Mouse (Mus musculus): ENCODE measurements around the gene Apex2. TPM values are rescaled to one million over a fixed set of nuclear protein-coding genes. Genes with fewer than 3 reads are reported as not detected.

Gene Apex2
- polyA plus RNA-seq, 1 experiment from 2014 or later = 14.7 TPM

DNA sequence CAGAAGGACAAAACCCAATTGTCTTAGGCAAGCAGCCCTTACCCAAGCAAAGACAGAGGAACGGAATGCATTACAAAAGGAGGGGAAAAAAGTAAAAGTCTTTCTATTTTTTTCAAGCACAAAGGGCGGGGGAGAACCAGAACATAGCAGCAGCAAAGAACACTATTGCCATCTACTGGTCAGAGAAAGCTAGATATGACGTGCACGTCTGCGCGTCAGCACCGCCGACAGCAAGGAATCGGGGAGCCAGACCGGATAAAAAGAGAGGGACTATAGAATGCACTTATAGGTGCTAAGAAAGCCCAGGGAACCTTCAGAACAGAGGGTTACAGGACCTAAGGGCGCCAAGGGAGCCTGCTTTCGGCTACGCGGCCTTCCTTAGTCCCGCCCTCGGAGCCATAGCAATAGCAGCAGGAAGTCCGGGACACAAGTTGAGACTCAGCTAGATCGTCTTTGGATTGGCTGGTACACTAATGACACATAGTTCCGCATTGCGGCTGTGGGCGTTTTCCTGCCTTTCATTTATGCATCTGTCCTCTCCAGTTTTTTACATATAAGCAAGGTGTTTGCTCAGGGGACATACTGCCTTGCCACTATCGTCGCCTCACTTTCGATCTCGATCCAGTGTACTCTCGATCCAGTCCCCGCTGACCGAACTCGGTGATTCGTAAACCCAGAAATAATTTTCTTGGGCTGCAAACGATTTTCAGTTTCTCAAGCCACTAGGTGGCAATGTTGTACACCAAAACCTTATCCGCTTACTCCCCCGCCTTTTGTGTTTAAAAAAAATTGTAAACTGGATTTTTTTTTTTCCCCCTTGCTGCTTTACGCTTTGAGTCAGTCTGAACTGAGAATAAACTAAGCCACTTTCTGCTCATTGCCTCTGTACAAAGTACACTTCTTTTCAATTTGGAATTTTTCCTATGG is 111.6 kb downstream of the Apex2 start:
- Histone ChIP-seq H3K27me3 (replicated peaks) (no peaks in the 10 kb centered on the region), H3K9ac (peak overlapping the region; percentile 49), H3K4me3 (replicated peaks) (peak overlapping the region; percentile 48), H3K36me3 (no peaks in the 10 kb centered on the region), H3K27ac (peak overlapping the region; percentile 87), H3K4me2 (replicated peaks) (peak overlapping the region; percentile 33; the same call in 1 of the 2 replicates), H3K4me1 (replicated peaks) (no peaks in the 10 kb centered on the region), H3K9me3 (no peaks in the 10 kb centered on the region)
- under 1% methylated on average over 34 of the region's 34 CpGs for WGBS
- peak; percentile 99 for ATAC-seq

- no peak overlapping the region for H3K4me2 ChIP-seq (replicated peaks)
- no peaks in the 10 kb centered on the region for H3K4me1 ChIP-seq (replicated peaks)
- no peaks in the 10 kb centered on the region for H3K9me3 ChIP-seq
- 79% methylated on average over 1 of the region's 1 CpGs for WGBS
- H3K27ac ChIP-seq = no peak overlapping the region
- H3K4me3 ChIP-seq (replicated peaks) = no peak overlapping the region
- no peaks in the 10 kb centered on the region for H3K27me3 ChIP-seq (replicated peaks)
- H3K9ac ChIP-seq = no peak overlapping the region
- ATAC-seq = no peak
- no peaks in the 10 kb centered on the region for H3K36me3 ChIP-seq
Observed at GRCm38 (mm10) chrX:150471416-150471815, 118.3 kb downstream of the Apex2 start.

Other genes starting within 250 kb of the Apex2 start
- gene Tmem29, start 130.7 kb downstream of the Apex2 start, polyA plus RNA-seq (2015; fragmentation: Nextera tagmentation; extraction: Ambion mirVana) = 28.4 and 29.9 TPM in 2 replicates
- 66.2 and 67.5 TPM in 2 replicates for gene Alas2, start 42.5 kb downstream of the Apex2 start, polyA plus RNA-seq (2015; fragmentation: Nextera tagmentation; extraction: Ambion mirVana)
- 7.0 and 7.7 TPM in 2 replicates for gene Pfkfb1, start 1.6 kb downstream of the Apex2 start, polyA plus RNA-seq (2015; fragmentation: Nextera tagmentation; extraction: Ambion mirVana)
- gene Tro, start 67.7 kb upstream of the Apex2 start, polyA plus RNA-seq (2015; fragmentation: Nextera tagmentation; extraction: Ambion mirVana) = 12.5 and 14.2 TPM in 2 replicates
- gene Maged2, start 224.5 kb upstream of the Apex2 start, polyA plus RNA-seq (2015; fragmentation: Nextera tagmentation; extraction: Ambion mirVana) = 348 and 377 TPM in 2 replicates

All from intestine, embryonic 15.5 days (tissue).